Mouse (Mus musculus) CH12.LX (cell line): Measurements from ENCODE around the gene Erbb4.

Experiments used
- BHLHE40 ChIP-seq: IDR thresholded peaks from 2 replicates; pipeline ENCODE4 v1.6.1; 2011; ENCODE audit warnings: mild to moderate bottlenecking, low read depth, low read length, improper control_type of control experiment
- POLR2A ChIP-seq: IDR thresholded peaks from 2 replicates; pipeline ENCODE4 v1.6.1; 2011; ENCODE audit warnings: low read depth, mild to moderate bottlenecking, improper control_type of control experiment, low read length

- TF ChIP-seq POLR2A (no peak), BHLHE40 (no peak)
These were observed 301.1 kb downstream of the Erbb4 start for GRCm38 (mm10) chr1:68806711-68807110.
